Mouse (Mus musculus) ovary, adult 2 months (tissue): Measurements from ENCODE around the gene Dock6. TPM values are rescaled to one million over a fixed set of nuclear protein-coding genes. Genes with fewer than 3 reads are reported as not detected.

Source experiments
- polyA plus RNA-seq: library from polyadenylated mRNA; depleted of rRNA; stranded (reverse); fragments of >200 nt; gene quantifications from 2 replicates; pipeline ENCODE4 v1.2.3, GENCODE M21; 2012; rRNA removed

Dock6 gene
- polyA plus RNA-seq: 151 and 170 TPM in 2 replicates

GRCm38 (mm10) chr9:21852128-21853091 is at the start of gene Dock6:
Gene Dock6, minus strand, starts transcription at chr9:21852635.

GRCm38 (mm10) chr9:21835258-21835912 is 17.1 kb downstream of the Dock6 start, which contains the start of gene Angptl8:
Gene Angptl8, plus strand, starts transcription at chr9:21835510.

GRCm38 (mm10) chr9:21798345-21799009 is 54.0 kb downstream of the Dock6 start, which contains the start of gene Kank2:
Gene Kank2, minus strand, starts transcription at chr9:21798744.

GRCm38 (mm10) chr9:21760155-21761088 is 92.0 kb downstream of the Dock6 start, which contains the start of gene Spc24:
Gene Spc24, minus strand, starts transcription at chr9:21760303.

Other genes starting within 250 kb of the Dock6 start
- 71.6 and 79.7 TPM in 2 replicates for gene Smarca4, start 236.5 kb downstream of the Dock6 start, polyA plus RNA-seq
- 70.7 and 74.7 TPM in 2 replicates for gene Ldlr, start 129.2 kb downstream of the Dock6 start, polyA plus RNA-seq
- 26.6 and 31.0 TPM in 2 replicates for gene Spc24, start 92.3 kb downstream of the Dock6 start, polyA plus RNA-seq
- 148 and 186 TPM in 2 replicates for gene Kank2, start 53.9 kb downstream of the Dock6 start, polyA plus RNA-seq
- 25.8 and 30.4 TPM in 2 replicates for gene Angptl8, start 17.1 kb downstream of the Dock6 start, polyA plus RNA-seq
- gene Rab3d, start 65.6 kb upstream of the Dock6 start, polyA plus RNA-seq: 49.3 and 63.0 TPM in 2 replicates
- 8.4 and 9.9 TPM in 2 replicates for gene Ccdc159, start 74.8 kb upstream of the Dock6 start, polyA plus RNA-seq
- 179 and 191 TPM in 2 replicates for gene Tmem205, start 74.9 kb upstream of the Dock6 start, polyA plus RNA-seq
- gene Plppr2, start 84.4 kb upstream of the Dock6 start, polyA plus RNA-seq: 48.0 and 52.6 TPM in 2 replicates
- 7.1 and 11.2 TPM in 2 replicates for gene Swsap1, start 103.1 kb upstream of the Dock6 start, polyA plus RNA-seq
- 3.1 and 3.4 TPM in 2 replicates for gene Epor, start 110.9 kb upstream of the Dock6 start, polyA plus RNA-seq
- gene Rgl3, start 136.8 kb upstream of the Dock6 start, polyA plus RNA-seq: 40.1 and 43.7 TPM in 2 replicates
- 3.5 and 4.3 TPM in 2 replicates for gene Ccdc151, start 150.0 kb upstream of the Dock6 start, polyA plus RNA-seq
- 129 and 142 TPM in 2 replicates for gene Prkcsh, start 150.2 kb upstream of the Dock6 start, polyA plus RNA-seq
- 0.69 and 1.1 TPM in 2 replicates for gene Elavl3, start 199.4 kb upstream of the Dock6 start, polyA plus RNA-seq
- gene Gm49318, start 218.6 kb upstream of the Dock6 start, polyA plus RNA-seq: not detected in 2 replicates
- 42.8 and 46.1 TPM in 2 replicates for gene Zfp653, start 218.7 kb upstream of the Dock6 start, polyA plus RNA-seq
- 40.6 and 44.4 TPM in 2 replicates for gene Ecsit, start 232.8 kb upstream of the Dock6 start, polyA plus RNA-seq
- 358 and 427 TPM in 2 replicates for gene Cnn1, start 246.6 kb upstream of the Dock6 start, polyA plus RNA-seq